Mouse (Mus musculus): Measurements from ENCODE around the gene Cfap100. TPM values are rescaled to one million over a fixed set of nuclear protein-coding genes. Genes with fewer than 3 reads are reported as not detected.

Gene Cfap100
- polyA plus RNA-seq, 1 experiment from 2014 or later, result 0.18 TPM

GRCm38 (mm10) chr6:90426003-90426402 lies 2.6 kb downstream of the Cfap100 start:
- Histone ChIP-seq H3K4me1 (replicated peaks; ENCODE audit: control insufficient read depth, insufficient read depth, low read length) (no peaks in the 10 kb centered on the region), H3K27ac (ENCODE audit: low read depth, low read length) (no peak overlapping the region), H3K27me3 (replicated peaks; ENCODE audit: control insufficient read depth, insufficient read depth, low read length) (peaks cover 12% of the 10 kb centered on the region), H3K4me2 (no peak overlapping the region), H3K9me3 (ENCODE audit: control insufficient read depth, low read length) (no peaks in the 10 kb centered on the region), H3K36me3 (ENCODE audit: control insufficient read depth, insufficient read depth, low read length) (no peaks in the 10 kb centered on the region), H3K4me3 (ENCODE audit: low read depth, low read length) (no peak overlapping the region), H3K9ac (ENCODE audit: low read depth, low read length) (no peak overlapping the region)
- 78% methylated on average over 4 of the region's 4 CpGs for WGBS
- DNase-seq (ENCODE audit: low spot score) (no peak), ATAC-seq (replicated peaks; ENCODE audit: low FRiP score) (no peak)

GRCm38 (mm10) chr6:90425361-90425760 lies 3.2 kb downstream of the Cfap100 start:
- Histone ChIP-seq H3K27ac (ENCODE audit: low read depth, low read length) (no peak overlapping the region), H3K9ac (ENCODE audit: low read depth, low read length) (no peak overlapping the region), H3K4me1 (replicated peaks; ENCODE audit: control insufficient read depth, insufficient read depth, low read length) (no peaks in the 10 kb centered on the region), H3K27me3 (replicated peaks; ENCODE audit: control insufficient read depth, insufficient read depth, low read length) (peaks cover 12% of the 10 kb centered on the region), H3K9me3 (ENCODE audit: control insufficient read depth, low read length) (no peaks in the 10 kb centered on the region), H3K36me3 (ENCODE audit: control insufficient read depth, insufficient read depth, low read length) (no peaks in the 10 kb centered on the region), H3K4me2 (no peak overlapping the region), H3K4me3 (ENCODE audit: low read depth, low read length) (no peak overlapping the region)
- DNase-seq (ENCODE audit: low spot score) (no peak), ATAC-seq (replicated peaks; ENCODE audit: low FRiP score) (no peak)
- WGBS, result 79% methylated on average over 3 of the region's 3 CpGs

DNA sequence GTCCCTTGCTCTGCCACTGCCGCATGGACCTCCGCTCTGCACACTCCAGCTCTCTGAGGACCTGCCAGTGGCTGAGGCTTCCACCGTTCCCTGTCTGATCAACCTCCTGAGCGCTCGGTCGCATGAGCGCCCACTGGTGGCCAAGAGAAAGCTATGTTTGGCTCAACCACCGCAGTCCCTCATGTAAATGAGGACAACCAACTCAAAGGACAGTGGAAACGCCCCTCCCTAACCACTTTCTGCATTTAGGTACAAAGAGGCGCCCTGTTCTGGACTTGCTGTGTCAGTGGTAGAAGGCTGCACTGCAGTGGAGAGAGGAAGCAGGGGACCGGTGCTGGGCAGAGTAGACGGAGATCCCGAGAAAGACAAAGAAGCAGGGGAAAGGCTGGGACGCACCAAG lies 6.0 kb downstream of the Cfap100 start:
- Histone ChIP-seq H3K27ac (ENCODE audit: low read depth, low read length) (no peak overlapping the region), H3K36me3 (ENCODE audit: control insufficient read depth, insufficient read depth, low read length) (no peaks in the 10 kb centered on the region), H3K4me2 (peak overlapping the region; percentile 52), H3K27me3 (replicated peaks; ENCODE audit: control insufficient read depth, insufficient read depth, low read length) (peaks cover 6% of the 10 kb centered on the region), H3K9ac (ENCODE audit: low read depth, low read length) (no peak overlapping the region), H3K9me3 (ENCODE audit: control insufficient read depth, low read length) (no peaks in the 10 kb centered on the region), H3K4me3 (ENCODE audit: low read depth, low read length) (0 out of 2 replicates have a peak overlapping the region, but pooled peaks have one; percentile 1), H3K4me1 (replicated peaks; ENCODE audit: control insufficient read depth, insufficient read depth, low read length) (no peaks in the 10 kb centered on the region)
- DNase-seq (ENCODE audit: low spot score) (peak; percentile 74), ATAC-seq (replicated peaks; ENCODE audit: low FRiP score) (peak; percentile 84)
- WGBS, result 8% methylated on average over 14 of the region's 14 CpGs

DNA sequence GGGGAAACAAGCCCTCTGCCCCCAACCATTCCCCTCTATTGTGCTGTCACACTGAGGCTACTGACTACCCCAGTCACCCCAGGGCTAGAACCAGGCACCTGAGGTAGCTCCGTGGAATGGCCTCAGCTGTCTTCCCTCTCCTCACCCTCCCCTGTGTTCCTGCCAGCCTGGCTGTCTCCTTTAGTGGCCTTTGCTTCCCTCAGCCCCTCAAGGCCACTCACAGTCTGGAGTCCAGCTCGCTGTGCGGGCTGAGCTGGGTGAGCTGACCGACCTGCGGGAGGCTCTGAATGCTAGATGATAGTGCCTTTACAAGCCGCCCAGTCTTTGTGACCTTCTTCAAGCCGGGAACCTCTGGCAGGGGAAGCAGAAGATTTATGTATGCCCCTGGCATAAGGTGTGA lies 16.7 kb downstream of the Cfap100 start:
- Histone ChIP-seq H3K4me1 (replicated peaks; ENCODE audit: control insufficient read depth, insufficient read depth, low read length) (no peaks in the 10 kb centered on the region), H3K9ac (ENCODE audit: low read depth, low read length) (no peak overlapping the region), H3K27ac (ENCODE audit: low read depth, low read length) (no peak overlapping the region), H3K4me3 (ENCODE audit: low read depth, low read length) (no peak overlapping the region), H3K27me3 (replicated peaks; ENCODE audit: control insufficient read depth, insufficient read depth, low read length) (no peaks in the 10 kb centered on the region), H3K4me2 (no peak overlapping the region), H3K9me3 (ENCODE audit: control insufficient read depth, low read length) (no peaks in the 10 kb centered on the region), H3K36me3 (ENCODE audit: control insufficient read depth, insufficient read depth, low read length) (no peaks in the 10 kb centered on the region)
- ATAC-seq (replicated peaks; ENCODE audit: low FRiP score) (no peak), DNase-seq (ENCODE audit: low spot score) (no peak)
- WGBS, result 77% methylated on average over 7 of the region's 7 CpGs

DNA sequence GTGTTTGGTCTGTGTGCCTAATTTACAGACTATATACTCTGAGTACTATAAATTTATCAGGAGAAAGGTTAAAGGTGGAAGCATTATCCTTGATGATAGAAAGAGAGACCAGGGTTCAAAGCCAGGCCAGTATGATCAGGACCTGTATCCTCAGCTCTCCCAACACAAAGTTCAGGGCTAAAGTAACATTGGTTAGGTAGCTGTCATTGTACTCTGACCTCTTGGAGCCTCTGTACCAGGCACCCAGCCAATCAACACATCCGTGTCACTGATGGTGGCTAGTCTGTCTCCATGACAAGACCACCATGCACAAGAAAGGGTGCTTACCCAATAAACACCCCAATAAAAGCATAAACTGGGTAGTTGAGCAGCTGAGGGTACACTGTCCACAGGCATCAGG lies 17.6 kb downstream of the Cfap100 start:
- no peak overlapping the region for H3K4me3 ChIP-seq (ENCODE audit: low read depth, low read length)
- H3K9me3 ChIP-seq (ENCODE audit: control insufficient read depth, low read length), result no peaks in the 10 kb centered on the region
- no peaks in the 10 kb centered on the region for H3K27me3 ChIP-seq (replicated peaks; ENCODE audit: control insufficient read depth, insufficient read depth, low read length)
- H3K27ac ChIP-seq (ENCODE audit: low read depth, low read length), result no peak overlapping the region
- H3K4me2 ChIP-seq, result no peak overlapping the region
- no peaks in the 10 kb centered on the region for H3K4me1 ChIP-seq (replicated peaks; ENCODE audit: control insufficient read depth, insufficient read depth, low read length)
- no peak overlapping the region for H3K9ac ChIP-seq (ENCODE audit: low read depth, low read length)
- ATAC-seq (replicated peaks; ENCODE audit: low FRiP score), result no peak
- 71% methylated on average over 1 of the region's 1 CpGs for WGBS
- DNase-seq (ENCODE audit: low spot score), result no peak
- H3K36me3 ChIP-seq (ENCODE audit: control insufficient read depth, insufficient read depth, low read length), result no peaks in the 10 kb centered on the region

DNA sequence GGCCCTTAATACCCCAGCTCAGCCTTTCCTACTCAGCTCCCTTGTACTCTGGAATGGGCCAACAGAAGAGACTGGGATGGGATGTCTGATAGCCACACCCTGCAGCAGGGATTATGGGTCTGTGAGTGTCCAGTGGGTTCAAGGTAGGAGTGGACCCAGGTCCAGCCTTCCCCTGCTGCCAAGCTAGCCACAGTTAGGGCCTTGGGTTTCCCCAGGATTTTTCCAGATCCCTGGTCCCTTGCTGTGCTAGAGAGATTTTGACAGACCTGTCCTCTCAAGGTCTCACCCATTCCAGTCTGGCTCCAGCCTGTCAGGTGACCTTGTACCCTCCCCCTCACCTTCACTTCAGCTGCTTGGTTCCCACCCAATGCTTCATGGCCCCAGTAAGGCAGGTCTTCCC lies 20.0 kb downstream of the Cfap100 start:
- no peak for ATAC-seq (replicated peaks; ENCODE audit: low FRiP score)
- Histone ChIP-seq H3K27ac (ENCODE audit: low read depth, low read length) (no peak overlapping the region), H3K4me2 (no peak overlapping the region), H3K9ac (ENCODE audit: low read depth, low read length) (no peak overlapping the region), H3K4me1 (replicated peaks; ENCODE audit: control insufficient read depth, insufficient read depth, low read length) (no peaks in the 10 kb centered on the region), H3K9me3 (ENCODE audit: control insufficient read depth, low read length) (no peaks in the 10 kb centered on the region), H3K36me3 (ENCODE audit: control insufficient read depth, insufficient read depth, low read length) (no peaks in the 10 kb centered on the region), H3K4me3 (ENCODE audit: low read depth, low read length) (no peak overlapping the region), H3K27me3 (replicated peaks; ENCODE audit: control insufficient read depth, insufficient read depth, low read length) (no peaks in the 10 kb centered on the region)
- no peak for DNase-seq (ENCODE audit: low spot score)

- peaks cover 11% of the 10 kb centered on the region for H3K36me3 ChIP-seq (ENCODE audit: control insufficient read depth, insufficient read depth, low read length)
- H3K4me3 ChIP-seq (ENCODE audit: low read depth, low read length), result no peak overlapping the region
- peak overlapping the region; percentile 21 for H3K27ac ChIP-seq (ENCODE audit: low read depth, low read length)
- no peaks in the 10 kb centered on the region for H3K9me3 ChIP-seq (ENCODE audit: control insufficient read depth, low read length)
- DNase-seq (ENCODE audit: low spot score), result no peak
- H3K4me2 ChIP-seq, result no peak overlapping the region
- ATAC-seq (replicated peaks; ENCODE audit: low FRiP score), result no peak
- no peak overlapping the region for H3K9ac ChIP-seq (ENCODE audit: low read depth, low read length)
- no peaks in the 10 kb centered on the region for H3K27me3 ChIP-seq (replicated peaks; ENCODE audit: control insufficient read depth, insufficient read depth, low read length)
- H3K4me1 ChIP-seq (replicated peaks; ENCODE audit: control insufficient read depth, insufficient read depth, low read length), result no peaks in the 10 kb centered on the region; the same call in 1 of the 2 replicates
- 84% methylated on average over 3 of the region's 3 CpGs for WGBS
Observed at GRCm38 (mm10) chr6:90397291-90397690, 31.3 kb downstream of the Cfap100 start.

DNA sequence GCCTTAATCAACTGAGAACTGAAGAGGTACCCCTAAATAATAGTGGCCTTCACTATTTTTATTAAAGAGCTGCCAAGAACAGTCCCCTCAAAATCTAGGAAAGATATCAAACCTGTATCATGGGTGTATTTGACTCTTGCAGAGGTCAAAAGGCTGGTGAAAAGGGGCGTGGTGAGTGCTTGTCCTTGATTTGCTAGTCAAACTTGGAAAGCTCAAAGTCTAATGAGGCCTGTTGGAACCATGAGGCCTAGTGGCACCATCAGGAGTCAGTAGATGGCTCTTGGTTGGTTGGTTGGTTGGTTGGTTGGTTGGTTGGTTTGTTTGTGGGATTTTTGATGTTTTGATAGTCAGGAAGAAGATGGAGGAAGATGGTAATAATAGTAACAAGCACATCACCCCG lies 32.8 kb downstream of the Cfap100 start:
- Histone ChIP-seq H3K9me3 (ENCODE audit: control insufficient read depth, low read length) (no peaks in the 10 kb centered on the region), H3K4me2 (no peak overlapping the region), H3K27ac (ENCODE audit: low read depth, low read length) (no peak overlapping the region), H3K4me3 (ENCODE audit: low read depth, low read length) (no peak overlapping the region), H3K27me3 (replicated peaks; ENCODE audit: control insufficient read depth, insufficient read depth, low read length) (no peaks in the 10 kb centered on the region), H3K9ac (ENCODE audit: low read depth, low read length) (no peak overlapping the region), H3K4me1 (replicated peaks; ENCODE audit: control insufficient read depth, insufficient read depth, low read length) (no peaks in the 10 kb centered on the region; the same call in 1 of the 2 replicates), H3K36me3 (ENCODE audit: control insufficient read depth, insufficient read depth, low read length) (peaks cover 7% of the 10 kb centered on the region)
- WGBS, result 78% methylated on average over 2 of the region's 2 CpGs
- ATAC-seq (replicated peaks; ENCODE audit: low FRiP score) (no peak), DNase-seq (ENCODE audit: low spot score) (no peak)

- H3K4me2 ChIP-seq, result no peak overlapping the region
- H3K27me3 ChIP-seq (replicated peaks; ENCODE audit: control insufficient read depth, insufficient read depth, low read length), result no peaks in the 10 kb centered on the region
- DNase-seq (ENCODE audit: low spot score) (no peak), ATAC-seq (replicated peaks; ENCODE audit: low FRiP score) (0 out of 2 replicates have a peak, but pooled peaks have one; percentile 46)
- H3K27ac ChIP-seq (ENCODE audit: low read depth, low read length), result no peak overlapping the region
- H3K9ac ChIP-seq (ENCODE audit: low read depth, low read length), result no peak overlapping the region
- H3K36me3 ChIP-seq (ENCODE audit: control insufficient read depth, insufficient read depth, low read length), result peaks cover 6% of the 10 kb centered on the region
- 64% methylated on average over 3 of the region's 3 CpGs for WGBS
- H3K4me3 ChIP-seq (ENCODE audit: low read depth, low read length), result no peak overlapping the region
- H3K4me1 ChIP-seq (replicated peaks; ENCODE audit: control insufficient read depth, insufficient read depth, low read length), result no peaks in the 10 kb centered on the region; the same call in 1 of the 2 replicates
- no peaks in the 10 kb centered on the region for H3K9me3 ChIP-seq (ENCODE audit: control insufficient read depth, low read length)
Observed at GRCm38 (mm10) chr6:90393948-90394347, 34.6 kb downstream of the Cfap100 start.

Measured in liver, embryonic 11.5 days (tissue).